Mouse (Mus musculus) left cerebral cortex, adult 6 months (tissue): ENCODE results near the gene Vmn1r14. TPM values are rescaled to one million over a fixed set of nuclear protein-coding genes. Genes with fewer than 3 reads are reported as not detected.

ENCODE experiments used
- long read RNA-seq, 2 experiments: library from polyadenylated mRNA; unstranded; transcript quantifications; one replicate each; pipeline ENCODE4 v2.0.0; 2019 to 2020
- polyA plus RNA-seq: library from polyadenylated mRNA; unstranded; fragments of <200 nt; fragmentation: Nextera tagmentation; gene quantifications from 2 replicates; pipeline ENCODE4 v1.2.3, GENCODE M21; 2021

Gene Vmn1r14
- polyA plus RNA-seq = not detected in 2 replicates
- long read RNA-seq, experiment 1 = 0 reads
- long read RNA-seq, experiment 2 = 0 reads

GRCm38 (mm10) chr6:57231386-57231785 is at the start of gene Vmn1r14:
Gene Vmn1r14, plus strand, starts transcription at chr6:57231686.

GRCm38 (mm10) chr6:57202990-57203389 is 28.5 kb upstream of the Vmn1r14 start, which contains the start of gene Vmn1r13:
Gene Vmn1r13, plus strand, starts transcription at chr6:57203290.

DNA sequence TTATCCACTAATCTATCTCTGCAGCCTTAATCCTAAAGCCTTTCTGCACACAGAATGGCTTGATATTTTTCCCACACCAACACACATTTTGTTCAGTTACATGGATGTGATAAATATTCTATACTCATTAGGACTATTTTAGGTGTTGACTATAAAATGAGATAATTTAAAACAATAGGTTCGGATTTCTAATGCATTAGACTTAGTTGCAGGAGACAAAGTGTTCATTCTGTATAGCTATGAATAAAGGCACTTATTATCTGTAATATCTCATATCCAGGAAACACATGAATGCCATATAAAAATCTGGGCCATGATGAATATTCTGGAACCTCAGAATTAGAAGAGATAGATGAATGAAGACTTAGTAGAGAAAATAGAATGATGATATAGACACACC is 26.2 kb downstream of the Vmn1r14 start, which contains the start of gene Vmn1r15:
Vmn1r15 (plus strand) TSS at position 301 of the 400 bp plus-strand sequence.

Other genes starting within 250 kb of the Vmn1r14 start
- gene Vmn1r6, start 234.4 kb upstream of the Vmn1r14 start, polyA plus RNA-seq = not detected in 2 replicates
- not detected in 2 replicates for gene Vmn1r7, start 206.4 kb upstream of the Vmn1r14 start, polyA plus RNA-seq
- gene Vmn1r8, start 199.4 kb upstream of the Vmn1r14 start, polyA plus RNA-seq = not detected in 2 replicates
- gene Vmn1r9, start 164.9 kb upstream of the Vmn1r14 start, polyA plus RNA-seq = not detected in 2 replicates
- gene Vmn1r10, start 122.2 kb upstream of the Vmn1r14 start, polyA plus RNA-seq = not detected in 2 replicates
- gene Vmn1r11, start 98.2 kb upstream of the Vmn1r14 start, polyA plus RNA-seq = not detected in 2 replicates
- not detected in 2 replicates for gene Vmn1r12, start 74.8 kb upstream of the Vmn1r14 start, polyA plus RNA-seq
- not detected in 2 replicates for gene Vmn1r13, start 28.4 kb upstream of the Vmn1r14 start, polyA plus RNA-seq
- gene Vmn1r15, start 26.3 kb downstream of the Vmn1r14 start, polyA plus RNA-seq = not detected in 2 replicates
- gene Vmn1r16, start 97.8 kb downstream of the Vmn1r14 start, polyA plus RNA-seq = not detected in 2 replicates
- gene Vmn1r17, start 132.0 kb downstream of the Vmn1r14 start, polyA plus RNA-seq = not detected in 2 replicates
- gene Vmn1r18, start 164.1 kb downstream of the Vmn1r14 start, polyA plus RNA-seq = not detected in 2 replicates
- gene Vmn1r19, start 172.1 kb downstream of the Vmn1r14 start, polyA plus RNA-seq = not detected in 2 replicates
- not detected in 2 replicates for gene Vmn1r20, start 197.2 kb downstream of the Vmn1r14 start, polyA plus RNA-seq